Mouse (Mus musculus): ENCODE measurements at regions not wholly inside any gene's neighbourhood (a gene's known extent, or its start where the extent isn't known, plus 50 kb on each side); places are given as distances from the start of the nearest gene placed in this dataset.

DNA sequence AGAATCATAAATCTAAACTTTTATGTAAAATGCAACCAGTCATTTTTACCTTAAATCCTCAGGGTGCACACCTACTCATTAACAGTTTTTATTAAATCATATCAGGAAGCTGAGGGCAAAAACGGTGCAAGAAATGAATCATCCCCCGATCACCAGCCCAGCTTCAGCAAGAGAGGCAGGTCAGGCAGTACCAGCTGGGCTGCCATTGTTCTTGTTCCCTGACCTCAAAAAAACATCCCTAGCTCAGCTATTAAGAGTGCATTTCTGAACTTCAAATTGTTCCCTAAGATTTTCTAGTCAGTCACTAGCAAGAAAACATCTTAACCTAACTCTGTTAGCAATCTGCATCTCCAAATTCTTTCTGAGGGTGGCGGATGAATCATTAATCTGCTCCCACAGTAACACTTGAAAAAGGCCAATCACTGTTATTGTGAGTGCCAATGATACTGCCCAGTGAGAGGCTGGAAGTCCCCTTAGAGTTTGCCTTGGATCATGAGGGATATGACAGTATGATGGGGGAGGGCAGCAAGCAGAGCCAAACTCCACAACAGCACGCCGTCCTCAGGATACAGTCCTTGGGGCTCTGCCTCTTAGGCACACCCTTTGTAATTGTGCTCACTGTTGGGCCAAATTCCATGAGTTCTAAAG is 115.3 kb downstream of the Glrx3 start:
- no peak for TF ChIP-seq POLR2A (IDR thresholded peaks at IDR 0.05; ENCODE audit: insufficient read depth, low read depth, low read length)
- no peak for TF ChIP-seq CTCF (IDR thresholded peaks at IDR 0.05)
- TF ChIP-seq EP300 (IDR thresholded peaks at IDR 0.05; ENCODE audit: insufficient read depth, low read depth, low read length), result no peak

Measured in heart, adult 2 months (tissue).